In the genomic region with DNA sequence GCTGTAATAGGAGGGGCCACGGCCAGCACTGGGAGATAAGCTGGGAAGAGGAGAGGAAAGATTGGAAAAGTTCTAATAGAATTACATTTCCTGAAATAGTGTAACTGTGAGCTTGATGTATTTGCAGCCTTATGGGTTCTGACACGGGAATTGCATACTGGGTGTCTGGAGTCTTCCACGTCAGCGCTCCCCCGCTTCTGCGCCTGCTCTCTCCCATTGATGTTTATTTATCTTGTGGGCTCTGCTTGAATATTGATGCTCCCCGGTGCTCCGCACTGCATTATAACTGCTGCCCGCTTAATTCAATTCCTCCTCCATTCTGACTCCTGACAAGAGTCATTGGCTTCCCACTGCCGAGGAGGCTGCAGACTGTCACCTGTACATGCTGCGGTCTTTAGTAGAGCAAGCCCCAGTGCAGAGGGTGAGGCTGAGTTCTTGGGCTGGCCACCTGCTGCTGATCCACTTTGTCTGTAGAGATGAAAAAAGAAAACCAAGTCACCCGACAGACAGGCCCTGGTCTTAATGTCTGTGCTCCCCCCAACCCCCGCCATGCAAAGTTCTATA, we compare ENCODE assay signal across 11 mouse cellular contexts.
"Had no signal": no experiment of that assay in that cellular context is flagged by ENCODE, and none has a peak within 500 bp of the region (broad histone marks: within the 10 kb centered on the region; RNA-seq: fewer than 3 reads in every experiment).

No protein-coding gene starts in this region.

- DNase-seq: kidney, adult 8-10 months; kidney, postnatal 25 days; lung, embryonic 14.5 days; lung, postnatal 10 days; lung, postnatal 4 days; right cerebral cortex, postnatal 14 days had no signal

- H3K27me3 ChIP-seq: liver, embryonic 12.5 days; midbrain, embryonic 12.5 days had no signal

- H3K4me3 ChIP-seq: left cerebral cortex, adult 2 months; limb, embryonic 15.5 days; liver, embryonic 12.5 days; midbrain, embryonic 12.5 days had no signal

- H3K4me1 ChIP-seq: liver, embryonic 12.5 days had no signal

- ATAC-seq: intestine, postnatal 0 days; liver, embryonic 12.5 days had no signal

- H3K9me3 ChIP-seq: limb, embryonic 15.5 days had no signal

- H3K27ac ChIP-seq: left cerebral cortex, adult 2 months; limb, embryonic 15.5 days; liver, embryonic 12.5 days; midbrain, embryonic 12.5 days had no signal

- H3K4me2 ChIP-seq: limb, embryonic 15.5 days; liver, embryonic 12.5 days; lung, embryonic 14.5 days; midbrain, embryonic 12.5 days had no signal

- H3K9ac ChIP-seq: limb, embryonic 15.5 days; liver, embryonic 12.5 days; lung, embryonic 14.5 days; midbrain, embryonic 12.5 days had no signal

- H3K36me3 ChIP-seq: limb, embryonic 15.5 days; liver, embryonic 12.5 days had no signal
